Mouse (Mus musculus): ENCODE results near the gene Cracr2b. TPM values are rescaled to one million over a fixed set of nuclear protein-coding genes. Genes with fewer than 3 reads are reported as not detected.

Gene Cracr2b
- polyA plus RNA-seq, 1 experiment from 2014 or later: 3.5 TPM

- no peaks in the 10 kb centered on the region for H3K4me1 ChIP-seq (ENCODE audit: control insufficient read depth, insufficient read depth, low read length)
- 84% methylated on average over 9 of the region's 9 CpGs for WGBS
- H3K4me2 ChIP-seq (ENCODE audit: low read depth, low read length): no peak overlapping the region
- no peak overlapping the region for H3K27ac ChIP-seq (replicated peaks; ENCODE audit: low read depth, low read length)
- no peaks in the 10 kb centered on the region for H3K27me3 ChIP-seq (ENCODE audit: control insufficient read depth, insufficient read depth, low read length)
- H3K9me3 ChIP-seq (replicated peaks; ENCODE audit: control insufficient read depth, low read length): no peaks in the 10 kb centered on the region
- no peaks in the 10 kb centered on the region for H3K36me3 ChIP-seq (replicated peaks; ENCODE audit: control insufficient read depth, insufficient read depth, low read depth, low read length)
- DNase-seq (ENCODE audit: low spot score) (no peak), ATAC-seq (replicated peaks; ENCODE audit: insufficient number of reproducible peaks, low FRiP score, low TSS enrichment, low read depth) (no peak)
- H3K4me3 ChIP-seq (ENCODE audit: low read depth, low read length): no peak overlapping the region
- no peak overlapping the region for H3K9ac ChIP-seq (replicated peaks; ENCODE audit: low read length)
Measured at GRCm38 (mm10) chr7:141420030-141420702, 40.7 kb upstream of the Cracr2b start.

GRCm38 (mm10) chr7:141423811-141424210, 37.1 kb upstream of the Cracr2b start:
- no peak overlapping the region for H3K27ac ChIP-seq (replicated peaks; ENCODE audit: low read depth, low read length)
- H3K9ac ChIP-seq (replicated peaks; ENCODE audit: low read length): no peak overlapping the region
- no peak for ATAC-seq (replicated peaks; ENCODE audit: insufficient number of reproducible peaks, low FRiP score, low TSS enrichment, low read depth)
- no peak overlapping the region for H3K4me3 ChIP-seq (ENCODE audit: low read depth, low read length)
- DNase-seq (ENCODE audit: low spot score): no peak
- no peaks in the 10 kb centered on the region for H3K27me3 ChIP-seq (ENCODE audit: control insufficient read depth, insufficient read depth, low read length)
- no peak overlapping the region for H3K4me2 ChIP-seq (ENCODE audit: low read depth, low read length)
- no peaks in the 10 kb centered on the region for H3K4me1 ChIP-seq (ENCODE audit: control insufficient read depth, insufficient read depth, low read length)
- H3K9me3 ChIP-seq (replicated peaks; ENCODE audit: control insufficient read depth, low read length): no peaks in the 10 kb centered on the region
- no peaks in the 10 kb centered on the region for H3K36me3 ChIP-seq (replicated peaks; ENCODE audit: control insufficient read depth, insufficient read depth, low read depth, low read length)
- WGBS: 66% methylated on average over 4 of the region's 4 CpGs

GRCm38 (mm10) chr7:141426948-141427730, 33.8 kb upstream of the Cracr2b start:
- no peak overlapping the region for H3K4me2 ChIP-seq (ENCODE audit: low read depth, low read length)
- H3K9ac ChIP-seq (replicated peaks; ENCODE audit: low read length): no peak overlapping the region
- no peak overlapping the region for H3K27ac ChIP-seq (replicated peaks; ENCODE audit: low read depth, low read length)
- H3K9me3 ChIP-seq (replicated peaks; ENCODE audit: control insufficient read depth, low read length): no peaks in the 10 kb centered on the region
- no peak overlapping the region for H3K4me3 ChIP-seq (ENCODE audit: low read depth, low read length)
- DNase-seq (ENCODE audit: low spot score) (no peak), ATAC-seq (replicated peaks; ENCODE audit: insufficient number of reproducible peaks, low FRiP score, low TSS enrichment, low read depth) (no peak)
- 85% methylated on average over 12 of the region's 12 CpGs for WGBS
- H3K36me3 ChIP-seq (replicated peaks; ENCODE audit: control insufficient read depth, insufficient read depth, low read depth, low read length): peaks cover 2% of the 10 kb centered on the region; the same call in 1 of the 2 replicates
- 0 out of 2 replicates have a peak, but pooled peaks cover 5% of the 10 kb centered on the region for H3K4me1 ChIP-seq (ENCODE audit: control insufficient read depth, insufficient read depth, low read length)
- no peaks in the 10 kb centered on the region for H3K27me3 ChIP-seq (ENCODE audit: control insufficient read depth, insufficient read depth, low read length)

GRCm38 (mm10) chr7:141428701-141429100, 32.2 kb upstream of the Cracr2b start:
- Histone ChIP-seq H3K27me3 (ENCODE audit: control insufficient read depth, insufficient read depth, low read length) (no peaks in the 10 kb centered on the region), H3K4me3 (ENCODE audit: low read depth, low read length) (peak overlapping the region; percentile 32; the same call in 1 of the 2 replicates), H3K9me3 (replicated peaks; ENCODE audit: control insufficient read depth, low read length) (no peaks in the 10 kb centered on the region), H3K36me3 (replicated peaks; ENCODE audit: control insufficient read depth, insufficient read depth, low read depth, low read length) (peaks cover 2% of the 10 kb centered on the region; the same call in 1 of the 2 replicates), H3K4me1 (ENCODE audit: control insufficient read depth, insufficient read depth, low read length) (0 out of 2 replicates have a peak, but pooled peaks cover 5% of the 10 kb centered on the region), H3K9ac (replicated peaks; ENCODE audit: low read length) (no peak overlapping the region), H3K4me2 (ENCODE audit: low read depth, low read length) (peak overlapping the region; percentile 66; the same call in 1 of the 2 replicates), H3K27ac (replicated peaks; ENCODE audit: low read depth, low read length) (no peak overlapping the region)
- no peak for DNase-seq (ENCODE audit: low spot score)
- no peak for ATAC-seq (replicated peaks; ENCODE audit: insufficient number of reproducible peaks, low FRiP score, low TSS enrichment, low read depth)
- 54% methylated on average over 5 of the region's 5 CpGs for WGBS

- peak; percentile 82 for ATAC-seq (replicated peaks; ENCODE audit: insufficient number of reproducible peaks, low FRiP score, low TSS enrichment, low read depth)
- Histone ChIP-seq H3K9ac (replicated peaks; ENCODE audit: low read length) (peak within 1 kb of the TSS; percentile 46), H3K4me3 (ENCODE audit: low read depth, low read length) (peak within 1 kb of the TSS; percentile 32), H3K27me3 (ENCODE audit: control insufficient read depth, insufficient read depth, low read length) (no peaks in the 10 kb centered on the region), H3K27ac (replicated peaks; ENCODE audit: low read depth, low read length) (no peak within 1 kb of the TSS), H3K9me3 (replicated peaks; ENCODE audit: control insufficient read depth, low read length) (no peaks in the 10 kb centered on the region), H3K4me1 (ENCODE audit: control insufficient read depth, insufficient read depth, low read length) (0 out of 2 replicates have a peak, but pooled peaks cover 5% of the 10 kb centered on the region), H3K4me2 (ENCODE audit: low read depth, low read length) (peak within 1 kb of the TSS; percentile 66), H3K36me3 (replicated peaks; ENCODE audit: control insufficient read depth, insufficient read depth, low read depth, low read length) (peaks cover 2% of the 10 kb centered on the region; the same call in 1 of the 2 replicates)
- 2% methylated on average over 19 of the region's 19 CpGs for WGBS
- peak; percentile 85 for DNase-seq (ENCODE audit: low spot score)
Measured at GRCm38 (mm10) chr7:141429310-141429709, 31.6 kb upstream of the Cracr2b start, which contains the start of gene Cend1. Gene Cend1 (minus strand): TSS chr7:141429491.

DNA sequence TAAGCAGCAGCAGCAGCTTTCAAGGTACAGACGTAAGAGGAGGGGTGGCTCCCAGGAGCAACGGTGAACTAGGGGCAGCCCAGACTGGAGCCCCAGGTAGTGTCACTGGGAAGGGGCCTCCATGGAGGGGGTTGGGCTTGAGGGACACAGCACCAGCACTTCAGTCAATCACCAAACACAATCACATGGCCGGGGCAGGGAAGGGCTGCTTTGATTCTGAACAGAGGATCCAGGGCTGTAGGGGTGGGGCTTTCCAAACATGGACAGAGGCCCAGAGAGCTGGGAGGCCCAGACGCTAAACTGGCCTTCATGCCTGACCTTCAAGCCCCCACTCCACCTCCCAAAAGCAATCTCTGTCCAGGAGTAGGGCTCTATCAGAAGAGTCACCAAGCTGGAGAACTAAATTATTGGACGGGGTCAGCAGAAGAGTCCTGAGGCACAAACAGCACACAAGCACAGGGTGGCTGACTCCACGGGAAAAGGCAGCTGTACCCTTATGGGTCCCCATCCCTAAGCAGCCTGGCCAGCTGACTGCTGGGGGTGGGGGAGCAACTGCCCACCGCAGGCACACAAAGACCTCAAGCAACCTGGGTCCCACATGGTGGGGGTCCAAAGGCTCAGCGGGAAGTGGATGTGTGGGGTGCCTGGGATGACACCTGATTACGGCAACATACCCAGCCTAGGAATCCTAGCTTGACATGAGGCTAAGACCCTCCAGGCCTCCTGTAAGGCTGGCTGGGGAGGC, 30.9 kb upstream of the Cracr2b start:
- Histone ChIP-seq H3K9ac (replicated peaks; ENCODE audit: low read length) (no peak overlapping the region; the same call in 1 of the 2 replicates), H3K9me3 (replicated peaks; ENCODE audit: control insufficient read depth, low read length) (no peaks in the 10 kb centered on the region), H3K4me2 (ENCODE audit: low read depth, low read length) (no peak overlapping the region), H3K4me1 (ENCODE audit: control insufficient read depth, insufficient read depth, low read length) (peaks cover 5% of the 10 kb centered on the region; the same call in 1 of the 2 replicates), H3K4me3 (ENCODE audit: low read depth, low read length) (no peak overlapping the region), H3K36me3 (replicated peaks; ENCODE audit: control insufficient read depth, insufficient read depth, low read depth, low read length) (peaks cover 2% of the 10 kb centered on the region; the same call in 1 of the 2 replicates), H3K27me3 (ENCODE audit: control insufficient read depth, insufficient read depth, low read length) (no peaks in the 10 kb centered on the region), H3K27ac (replicated peaks; ENCODE audit: low read depth, low read length) (no peak overlapping the region)
- no peak for DNase-seq (ENCODE audit: low spot score)
- 63% methylated on average over 9 of the region's 9 CpGs for WGBS
- no peak for ATAC-seq (replicated peaks; ENCODE audit: insufficient number of reproducible peaks, low FRiP score, low TSS enrichment, low read depth)

DNA sequence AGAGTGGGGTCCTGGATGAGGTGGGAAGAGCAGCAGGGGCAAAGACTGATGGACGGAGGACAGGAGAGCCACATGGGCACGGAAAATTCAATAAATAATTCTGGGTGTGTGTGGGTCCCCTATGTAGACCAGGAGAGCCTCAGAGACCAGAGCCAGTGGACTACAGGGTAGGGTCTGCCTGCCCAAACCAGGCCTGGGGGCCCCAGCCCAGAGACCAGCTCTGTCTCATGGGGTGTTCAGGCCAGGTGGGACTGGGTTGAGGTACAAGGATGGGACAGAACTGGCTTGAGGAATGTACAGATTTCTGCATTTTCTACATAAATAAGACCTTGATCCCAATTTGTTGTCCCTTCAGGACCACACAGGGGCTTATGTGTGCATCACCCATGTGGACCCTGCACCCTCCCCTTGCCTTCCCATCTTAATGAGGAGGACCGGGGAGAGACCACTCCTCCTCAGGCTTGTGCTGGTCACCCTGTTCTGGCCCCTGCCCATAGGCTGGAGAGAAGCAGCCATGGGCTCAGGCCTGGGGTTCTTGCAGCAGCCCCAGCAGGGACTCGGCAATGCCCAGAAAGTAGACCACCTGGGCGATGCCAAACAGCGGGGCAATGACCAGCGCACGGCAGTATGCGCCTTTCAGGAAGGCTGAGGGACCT, 30.2 kb upstream of the Cracr2b start:
- Histone ChIP-seq H3K9me3 (replicated peaks; ENCODE audit: control insufficient read depth, low read length) (no peaks in the 10 kb centered on the region), H3K4me2 (ENCODE audit: low read depth, low read length) (no peak overlapping the region), H3K4me3 (ENCODE audit: low read depth, low read length) (no peak overlapping the region), H3K27ac (replicated peaks; ENCODE audit: low read depth, low read length) (no peak overlapping the region), H3K9ac (replicated peaks; ENCODE audit: low read length) (no peak overlapping the region), H3K36me3 (replicated peaks; ENCODE audit: control insufficient read depth, insufficient read depth, low read depth, low read length) (peaks cover 2% of the 10 kb centered on the region; the same call in 1 of the 2 replicates), H3K4me1 (ENCODE audit: control insufficient read depth, insufficient read depth, low read length) (peaks cover 5% of the 10 kb centered on the region; the same call in 1 of the 2 replicates), H3K27me3 (ENCODE audit: control insufficient read depth, insufficient read depth, low read length) (no peaks in the 10 kb centered on the region)
- WGBS: 92% methylated on average over 9 of the region's 9 CpGs
- ATAC-seq (replicated peaks; ENCODE audit: insufficient number of reproducible peaks, low FRiP score, low TSS enrichment, low read depth): no peak
- no peak for DNase-seq (ENCODE audit: low spot score)

All from embryonic facial prominence, embryonic 11.5 days (tissue).